Mouse (Mus musculus): ENCODE measurements at regions not wholly inside any gene's neighbourhood (a gene's known extent, or its start where the extent isn't known, plus 50 kb on each side); places are given as distances from the start of the nearest gene placed in this dataset.

DNA sequence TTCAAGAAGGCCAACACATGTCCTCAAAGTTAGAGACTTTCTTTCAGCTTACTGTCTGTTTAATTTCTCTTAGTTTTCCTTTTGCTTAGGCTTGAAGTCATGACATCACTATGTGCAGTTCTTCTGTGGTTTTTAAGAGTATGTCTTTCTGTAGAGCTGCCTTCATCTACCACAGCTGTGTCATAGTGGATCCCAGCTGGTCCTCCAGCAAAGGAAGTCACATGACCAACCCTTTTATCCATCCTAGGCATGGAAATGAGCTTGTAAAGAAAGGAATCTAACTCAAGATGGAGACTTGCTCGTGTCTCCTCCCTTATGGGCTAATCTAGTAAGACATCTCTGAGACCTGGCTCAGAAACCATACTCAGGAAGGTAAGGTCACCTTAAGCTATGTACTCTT lies 886.7 kb upstream of the Tenm2 start:
- Histone ChIP-seq H3K27ac (replicated peaks) (no peak overlapping the region), H3K4me1 (peaks cover 27% of the 10 kb centered on the region), H3K27me3 (ENCODE audit: low read depth, poor library complexity, severe bottlenecking) (no peaks in the 10 kb centered on the region), H3K4me3 (no peak overlapping the region), H3K36me3 (no peaks in the 10 kb centered on the region), H3K9me3 (replicated peaks) (no peaks in the 10 kb centered on the region)
- 64% methylated on average over 1 of the region's 1 CpGs for WGBS
- no peak for DNase-seq (ENCODE audit: low spot score)

DNA sequence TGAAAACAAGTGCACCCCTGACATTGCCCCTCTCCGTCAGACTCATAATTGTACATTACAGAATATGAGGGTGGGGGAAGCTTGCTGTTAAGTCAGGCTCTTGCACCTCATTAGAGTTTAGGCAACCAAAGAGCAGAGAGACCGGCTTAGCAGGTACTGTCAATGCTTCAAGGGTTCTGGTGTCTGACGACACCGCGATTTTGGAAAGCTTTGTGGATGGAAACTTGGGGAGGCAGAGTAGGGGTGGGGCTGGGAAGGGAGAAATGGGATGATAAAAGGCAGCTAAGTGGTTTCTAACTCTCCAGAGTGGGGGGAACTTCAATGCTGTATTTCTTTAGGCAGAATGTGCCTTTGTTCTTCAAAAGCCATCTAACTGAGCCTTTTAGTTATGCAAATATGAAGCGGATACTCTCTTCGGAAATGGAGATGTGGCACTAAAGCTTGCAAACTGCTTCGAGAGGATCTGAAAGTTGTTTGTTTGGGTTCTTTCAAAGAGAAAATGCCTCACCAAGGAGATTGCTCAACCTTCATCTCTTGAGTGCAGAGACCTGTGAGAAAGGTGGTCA lies 885.4 kb upstream of the Tenm2 start:
- peaks cover 13% of the 10 kb centered on the region for H3K4me1 ChIP-seq
- no peaks in the 10 kb centered on the region for H3K9me3 ChIP-seq (replicated peaks)
- no peaks in the 10 kb centered on the region for H3K36me3 ChIP-seq
- H3K27me3 ChIP-seq (ENCODE audit: low read depth, poor library complexity, severe bottlenecking): no peaks in the 10 kb centered on the region
- 29% methylated on average over 8 of the region's 8 CpGs for WGBS
- no peak overlapping the region for H3K4me3 ChIP-seq
- H3K27ac ChIP-seq (replicated peaks): no peak overlapping the region
- no peak for DNase-seq (ENCODE audit: low spot score)

DNA sequence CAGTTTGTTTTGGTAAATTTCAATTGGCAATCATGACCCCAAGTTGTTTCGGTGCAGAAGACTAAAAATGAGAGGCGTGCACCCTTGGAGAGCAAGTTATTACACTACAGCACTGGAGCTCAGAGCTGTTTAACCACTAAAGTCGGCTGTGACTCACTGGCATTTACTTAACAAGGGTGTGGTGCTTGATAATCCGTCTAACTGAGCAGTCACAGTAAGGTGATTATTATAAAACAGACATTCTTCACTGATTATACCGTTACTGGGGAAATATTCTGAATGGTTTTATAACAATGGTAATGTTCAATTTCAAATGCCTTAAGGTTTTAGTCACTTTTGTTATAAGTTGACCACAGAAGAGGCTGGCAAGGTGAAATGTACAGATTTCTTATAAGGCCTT lies 882.0 kb upstream of the Tenm2 start:
- H3K27me3 ChIP-seq (ENCODE audit: low read depth, poor library complexity, severe bottlenecking): no peaks in the 10 kb centered on the region
- H3K27ac ChIP-seq (replicated peaks): no peak overlapping the region
- no peak for DNase-seq (ENCODE audit: low spot score)
- H3K36me3 ChIP-seq: no peaks in the 10 kb centered on the region
- H3K9me3 ChIP-seq (replicated peaks): no peaks in the 10 kb centered on the region
- no peak overlapping the region for H3K4me3 ChIP-seq
- WGBS: 82% methylated on average over 5 of the region's 5 CpGs
- peaks cover 5% of the 10 kb centered on the region for H3K4me1 ChIP-seq

DNA sequence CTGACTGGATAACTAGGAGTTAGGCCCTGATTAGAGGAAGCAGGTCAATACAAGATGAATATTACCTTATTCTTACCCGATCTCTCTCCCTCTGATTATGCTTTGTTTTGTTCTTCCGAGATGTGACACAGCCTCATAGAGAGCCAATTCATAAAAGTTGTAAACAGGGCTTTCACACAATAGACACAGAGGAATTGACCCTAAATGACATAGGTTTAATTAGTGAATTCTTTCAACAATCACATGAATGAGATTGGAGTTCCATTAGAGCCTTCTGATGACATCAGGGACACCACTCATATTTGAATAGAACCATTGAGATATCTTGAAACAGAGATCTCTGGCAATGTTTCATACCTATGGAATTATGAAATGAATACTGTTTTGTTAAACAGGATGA lies 856.4 kb upstream of the Tenm2 start:
- Histone ChIP-seq H3K36me3 (no peaks in the 10 kb centered on the region), H3K9me3 (replicated peaks) (no peaks in the 10 kb centered on the region), H3K4me3 (no peak overlapping the region), H3K27me3 (ENCODE audit: low read depth, poor library complexity, severe bottlenecking) (no peaks in the 10 kb centered on the region), H3K4me1 (no peaks in the 10 kb centered on the region), H3K27ac (replicated peaks) (no peak overlapping the region)
- WGBS: 92% methylated on average over 2 of the region's 2 CpGs
- no peak for DNase-seq (ENCODE audit: low spot score)

DNA sequence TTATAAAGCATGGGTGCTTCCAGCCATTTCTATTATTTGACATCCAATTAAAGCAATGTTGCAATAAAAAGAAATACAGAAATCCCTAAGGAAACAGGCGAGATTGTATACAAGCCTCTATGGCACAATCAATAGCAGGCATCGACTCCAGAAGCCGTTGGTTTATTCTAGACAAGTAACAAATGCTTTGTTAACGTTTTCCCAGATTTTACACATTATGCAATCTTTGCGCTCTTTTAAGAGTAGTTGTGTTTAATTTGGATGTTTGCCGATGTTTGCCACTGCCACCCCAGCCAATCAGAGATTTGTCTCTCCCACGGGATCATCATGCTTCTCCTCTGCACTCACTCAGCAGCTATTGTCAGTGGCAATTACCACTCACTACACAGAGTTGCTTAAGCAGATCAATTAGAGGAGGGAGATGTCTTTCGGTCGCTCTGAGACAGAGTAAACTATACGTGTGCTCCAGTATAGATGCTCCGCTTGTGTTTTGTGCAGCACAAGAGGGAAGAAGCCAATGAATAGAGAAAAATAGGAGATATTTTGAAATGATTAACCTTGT lies 839.5 kb upstream of the Tenm2 start:
- no peaks in the 10 kb centered on the region for H3K36me3 ChIP-seq
- WGBS: 85% methylated on average over 11 of the region's 11 CpGs
- DNase-seq (ENCODE audit: low spot score): no peak
- no peaks in the 10 kb centered on the region for H3K9me3 ChIP-seq (replicated peaks)
- H3K4me1 ChIP-seq: no peaks in the 10 kb centered on the region
- no peak overlapping the region for H3K4me3 ChIP-seq
- H3K27ac ChIP-seq (replicated peaks): no peak overlapping the region
- no peaks in the 10 kb centered on the region for H3K27me3 ChIP-seq (ENCODE audit: low read depth, poor library complexity, severe bottlenecking)

DNA sequence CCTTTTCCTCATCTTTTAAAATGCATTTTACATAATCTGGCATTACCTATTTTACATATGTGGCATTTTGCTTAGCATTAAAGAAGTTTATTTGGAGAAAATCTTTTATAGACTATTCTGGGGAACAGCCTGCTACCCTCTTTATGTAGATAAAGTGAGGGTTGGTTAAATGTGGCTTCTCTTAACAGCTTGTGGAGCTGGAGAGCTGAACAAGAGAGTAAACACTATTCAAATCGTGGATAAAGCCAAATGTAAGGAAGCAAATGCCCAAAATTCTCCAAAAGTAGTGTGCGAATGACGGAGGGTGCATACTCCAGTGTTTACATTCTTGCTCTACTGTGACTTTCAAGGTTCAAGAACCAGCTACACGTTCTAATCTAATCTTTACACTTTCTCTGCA lies 833.9 kb upstream of the Tenm2 start:
- no peaks in the 10 kb centered on the region for H3K9me3 ChIP-seq (replicated peaks)
- WGBS: 78% methylated on average over 4 of the region's 4 CpGs
- H3K4me3 ChIP-seq: no peak overlapping the region
- H3K36me3 ChIP-seq: no peaks in the 10 kb centered on the region
- DNase-seq (ENCODE audit: low spot score): no peak
- peaks cover 9% of the 10 kb centered on the region for H3K4me1 ChIP-seq
- H3K27ac ChIP-seq (replicated peaks): no peak overlapping the region
- no peaks in the 10 kb centered on the region for H3K27me3 ChIP-seq (ENCODE audit: low read depth, poor library complexity, severe bottlenecking)

DNA sequence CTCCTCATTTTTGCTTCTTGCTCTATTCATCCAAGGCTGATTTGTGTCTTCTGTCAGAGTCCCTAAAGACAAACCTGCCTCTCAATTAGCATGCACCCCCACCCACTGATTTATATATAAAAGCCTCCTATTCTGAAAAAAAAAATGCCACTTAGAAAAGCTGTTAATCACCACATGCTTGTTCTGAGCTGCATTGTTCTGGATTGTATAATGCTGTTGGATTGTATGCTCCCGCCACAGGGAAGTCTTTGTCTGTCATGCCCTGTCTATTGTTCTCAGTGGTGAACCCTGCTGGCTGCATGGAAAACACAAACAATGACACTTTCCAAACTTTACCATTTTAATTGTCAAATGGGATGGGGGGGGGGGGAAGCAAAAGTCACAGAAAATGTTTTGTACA lies 831.9 kb upstream of the Tenm2 start:
- Histone ChIP-seq H3K27me3 (ENCODE audit: low read depth, poor library complexity, severe bottlenecking) (no peaks in the 10 kb centered on the region), H3K9me3 (replicated peaks) (no peaks in the 10 kb centered on the region), H3K27ac (replicated peaks) (no peak overlapping the region), H3K36me3 (no peaks in the 10 kb centered on the region), H3K4me3 (no peak overlapping the region), H3K4me1 (peaks cover 9% of the 10 kb centered on the region)
- DNase-seq (ENCODE audit: low spot score): no peak
- 12% methylated on average over 1 of the region's 1 CpGs for WGBS

DNA sequence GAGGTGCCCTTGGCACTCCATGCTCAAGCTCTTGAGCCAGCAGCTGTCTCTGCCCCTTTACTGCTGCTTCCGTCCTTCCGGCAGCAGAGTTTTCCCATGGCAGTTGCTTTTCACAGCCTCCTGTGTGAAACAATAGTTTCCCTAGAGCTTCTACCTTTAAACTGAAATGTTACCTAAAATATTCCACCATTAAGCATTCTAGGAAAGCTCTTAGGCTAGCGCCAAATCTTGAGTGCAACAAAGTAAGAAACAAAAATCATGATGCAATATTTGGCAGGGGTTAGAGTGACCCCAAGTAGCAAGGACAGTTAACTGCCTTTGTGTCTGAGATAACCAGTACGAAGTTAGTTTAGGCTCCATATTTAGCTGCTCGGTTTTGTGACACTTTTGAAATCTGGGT lies 830.3 kb upstream of the Tenm2 start:
- no peaks in the 10 kb centered on the region for H3K36me3 ChIP-seq
- H3K27me3 ChIP-seq (ENCODE audit: low read depth, poor library complexity, severe bottlenecking): no peaks in the 10 kb centered on the region
- no peak overlapping the region for H3K27ac ChIP-seq (replicated peaks)
- no peak overlapping the region for H3K4me3 ChIP-seq
- WGBS: 89% methylated on average over 5 of the region's 5 CpGs
- H3K4me1 ChIP-seq: peaks cover 9% of the 10 kb centered on the region
- DNase-seq (ENCODE audit: low spot score): no peak
- H3K9me3 ChIP-seq (replicated peaks): no peaks in the 10 kb centered on the region

DNA sequence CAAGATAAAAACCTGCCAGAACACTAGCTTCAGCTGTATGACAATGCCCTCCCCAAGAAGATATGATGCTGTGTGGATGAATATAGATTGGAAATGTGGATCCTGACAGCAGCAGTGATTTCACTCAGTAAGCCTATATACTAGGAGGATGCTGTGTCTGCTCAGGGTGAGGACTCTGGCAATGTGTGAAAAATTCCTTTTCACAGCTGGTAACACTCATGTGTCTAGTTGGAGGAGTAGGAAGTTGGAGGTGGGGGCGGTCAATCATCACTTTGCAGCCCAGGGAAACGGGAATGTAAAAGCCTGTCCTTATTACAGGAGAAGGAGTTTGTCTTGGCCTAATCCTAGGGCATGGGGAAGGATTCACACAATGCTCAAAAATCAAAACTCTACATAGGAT lies 824.3 kb upstream of the Tenm2 start:
- Histone ChIP-seq H3K27ac (replicated peaks) (no peak overlapping the region), H3K9me3 (replicated peaks) (no peaks in the 10 kb centered on the region), H3K27me3 (ENCODE audit: low read depth, poor library complexity, severe bottlenecking) (no peaks in the 10 kb centered on the region), H3K36me3 (no peaks in the 10 kb centered on the region), H3K4me1 (no peaks in the 10 kb centered on the region), H3K4me3 (no peak overlapping the region)
- DNase-seq (ENCODE audit: low spot score): no peak
- WGBS: 89% methylated on average over 2 of the region's 2 CpGs

DNA sequence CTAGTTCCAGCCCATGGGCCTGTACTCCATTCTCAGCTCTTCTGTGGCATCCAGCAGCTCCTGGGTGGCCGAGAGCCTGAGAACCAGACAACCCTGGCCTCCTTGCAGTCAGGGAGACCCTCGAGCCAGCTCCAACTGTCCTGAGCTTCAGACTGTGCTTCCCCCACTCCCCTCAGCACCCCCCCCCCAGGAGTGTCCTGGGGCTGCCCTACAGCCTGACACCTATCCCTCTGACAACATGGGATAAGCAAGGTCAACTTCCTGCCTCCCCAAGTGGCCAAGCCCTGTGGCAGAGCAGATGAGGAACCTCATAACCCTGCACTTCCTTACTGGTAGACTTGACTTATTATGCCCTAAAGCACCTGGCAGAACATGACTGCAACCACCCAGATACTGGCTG lies 823.1 kb upstream of the Tenm2 start:
- Histone ChIP-seq H3K4me3 (no peak overlapping the region), H3K36me3 (no peaks in the 10 kb centered on the region), H3K27me3 (ENCODE audit: low read depth, poor library complexity, severe bottlenecking) (no peaks in the 10 kb centered on the region), H3K9me3 (replicated peaks) (no peaks in the 10 kb centered on the region), H3K4me1 (no peaks in the 10 kb centered on the region), H3K27ac (replicated peaks) (no peak overlapping the region)
- WGBS: 82% methylated on average over 2 of the region's 2 CpGs
- DNase-seq (ENCODE audit: low spot score): no peak

DNA sequence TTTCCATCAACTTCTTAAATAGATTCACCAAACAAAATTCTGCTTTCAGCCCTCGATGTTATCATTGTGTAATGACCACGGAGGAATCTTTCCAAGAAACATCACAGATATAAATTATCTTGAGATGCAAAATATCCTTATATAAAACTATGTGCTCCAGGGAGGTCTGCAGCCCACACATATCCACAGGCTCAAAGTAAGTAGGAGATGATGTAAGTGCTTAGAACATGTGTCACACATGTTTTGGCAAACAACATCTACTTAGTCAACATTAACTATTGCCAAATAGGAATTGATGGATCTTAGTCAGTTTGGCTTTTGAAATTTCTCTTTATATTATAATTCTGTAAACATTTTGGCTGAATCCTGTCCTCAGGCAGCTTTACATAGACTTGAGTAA lies 800.8 kb upstream of the Tenm2 start:
- Histone ChIP-seq H3K4me3 (no peak overlapping the region), H3K9me3 (replicated peaks) (no peaks in the 10 kb centered on the region), H3K27me3 (ENCODE audit: low read depth, poor library complexity, severe bottlenecking) (no peaks in the 10 kb centered on the region), H3K27ac (replicated peaks) (no peak overlapping the region), H3K36me3 (no peaks in the 10 kb centered on the region), H3K4me1 (no peaks in the 10 kb centered on the region)
- WGBS: 92% methylated on average over 2 of the region's 2 CpGs
- DNase-seq (ENCODE audit: low spot score): no peak

DNA sequence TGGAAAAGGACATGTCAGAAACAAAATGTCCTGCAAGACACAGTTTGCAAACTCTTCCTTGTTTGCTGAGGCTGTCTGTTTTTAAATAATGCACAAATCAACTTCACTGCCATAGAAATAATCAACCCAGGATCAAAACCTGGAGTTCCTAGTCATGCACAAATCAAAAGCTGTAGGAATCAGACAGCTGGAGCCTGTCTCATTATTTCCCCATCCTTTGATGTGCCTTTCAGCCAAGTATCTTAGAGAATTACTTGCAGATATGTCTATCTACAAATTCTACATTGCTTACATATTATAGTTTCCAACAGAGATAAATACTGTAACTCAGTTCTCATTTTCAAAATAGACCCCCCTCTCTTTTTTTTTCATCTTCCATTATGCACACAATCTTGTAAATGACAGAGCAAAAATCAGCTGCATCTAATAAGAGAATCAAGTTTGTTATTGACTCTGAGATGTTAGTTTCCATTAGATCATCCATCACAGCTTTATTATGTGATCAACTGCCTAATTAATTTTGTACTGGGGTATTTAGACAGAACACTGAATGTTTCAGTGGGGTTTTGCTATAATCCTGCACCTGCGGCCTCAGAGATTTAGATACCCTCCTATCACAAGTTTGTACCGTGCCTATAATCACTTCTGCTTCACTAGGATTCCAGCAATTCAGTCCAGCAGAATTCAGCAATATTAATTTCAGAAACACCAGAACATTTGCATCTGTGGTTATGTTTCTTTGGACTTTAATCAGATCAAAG lies 798.9 kb upstream of the Tenm2 start:
- Histone ChIP-seq H3K4me3 (no peak overlapping the region), H3K27me3 (ENCODE audit: low read depth, poor library complexity, severe bottlenecking) (no peaks in the 10 kb centered on the region), H3K27ac (replicated peaks) (no peak overlapping the region), H3K36me3 (no peaks in the 10 kb centered on the region), H3K4me1 (no peaks in the 10 kb centered on the region), H3K9me3 (replicated peaks) (no peaks in the 10 kb centered on the region)
- 85% methylated on average over 2 of the region's 2 CpGs for WGBS
- DNase-seq (ENCODE audit: low spot score): no peak

DNA sequence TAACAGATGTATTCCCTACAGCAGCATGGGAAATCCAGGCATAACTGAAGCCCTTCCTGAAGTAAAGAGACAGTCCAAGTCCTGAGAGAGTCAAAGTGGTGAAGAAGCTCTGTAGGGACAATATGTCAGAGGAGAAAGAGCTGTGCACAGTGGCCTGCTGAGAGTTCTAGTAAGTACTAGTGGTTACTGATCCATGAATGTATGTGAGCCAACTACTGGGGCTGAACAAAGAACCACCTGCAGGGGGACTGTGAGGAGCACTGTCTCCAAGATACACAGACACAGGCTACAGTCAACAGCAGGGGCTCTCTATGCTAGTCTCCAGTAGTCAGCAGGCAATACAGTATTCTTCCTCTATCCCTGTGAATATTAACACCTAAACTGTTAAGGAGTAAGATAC lies 785.9 kb upstream of the Tenm2 start:
- H3K4me3 ChIP-seq: no peak overlapping the region
- H3K36me3 ChIP-seq: no peaks in the 10 kb centered on the region
- no peak overlapping the region for H3K27ac ChIP-seq (replicated peaks)
- no peaks in the 10 kb centered on the region for H3K27me3 ChIP-seq (ENCODE audit: low read depth, poor library complexity, severe bottlenecking)
- no peak for DNase-seq (ENCODE audit: low spot score)
- no peaks in the 10 kb centered on the region for H3K9me3 ChIP-seq (replicated peaks)
- H3K4me1 ChIP-seq: no peaks in the 10 kb centered on the region

Measured in midbrain, embryonic 10.5 days (tissue).